ENCODE assay signal across 8 mouse cellular contexts in genomic region chr1:91413898-91414594, GRCm38 (mm10). TPM values are rescaled to one million over a fixed set of nuclear protein-coding genes. Genes with fewer than 3 reads are reported as not detected.
DNase-seq lines count a peak whose midpoint lies in the region; ATAC-seq and TF ChIP-seq lines count a peak whose summit lies in the region.

Gene Hes6 (minus strand): TSS chr1:91414038.

- TF ChIP-seq POLR2A in bone marrow macrophage, adult 2 months (IDR thresholded peaks at IDR 0.05; ENCODE audit: borderline replicate concordance, low read depth, low read length): no peak
- 0 out of 2 replicates have a peak, but pooled peaks have one; percentile 23 for TF ChIP-seq POLR2A in thymus, adult 2 months (IDR thresholded peaks at IDR 0.05; ENCODE audit: control insufficient read depth, extremely low read depth, insufficient read depth, low read length, poor library complexity)

- under 1% methylated on average over 33 of the region's 39 CpGs for WGBS in forebrain, embryonic 10.5 days
- under 1% methylated on average over 37 of the region's 39 CpGs for WGBS in heart, postnatal 0 days
- 0% methylated on average over 38 of the region's 39 CpGs for WGBS in neural tube, embryonic 14.5 days
- WGBS in thymus, adult 2 months: under 1% methylated on average over 39 of the region's 39 CpGs

- peak within 1 kb of the TSS; percentile 77 for H3K9ac ChIP-seq in heart, postnatal 0 days (replicated peaks; ENCODE audit: low read depth, low read length)
- H3K9ac ChIP-seq in neural tube, embryonic 14.5 days (replicated peaks; ENCODE audit: low read depth, low read length): peak within 1 kb of the TSS; percentile 88

- H3K4me2 ChIP-seq in heart, postnatal 0 days (ENCODE audit: low read depth, low read length): peak within 1 kb of the TSS; percentile 95
- peak within 1 kb of the TSS; percentile 98 for H3K4me2 ChIP-seq in neural tube, embryonic 14.5 days (ENCODE audit: low read depth, low read length)

- H3K4me1 ChIP-seq in bone marrow macrophage, adult 2 months (ENCODE audit: control insufficient read depth, insufficient read depth, low read length): peaks cover 6% of the 10 kb centered on the region; the same call in 1 of the 2 replicates
- H3K4me1 ChIP-seq in forebrain, embryonic 10.5 days: peaks cover 55% of the 10 kb centered on the region
- H3K4me1 ChIP-seq in heart, postnatal 0 days (ENCODE audit: control insufficient read depth, insufficient read depth): peaks cover 16% of the 10 kb centered on the region
- peaks cover 19% of the 10 kb centered on the region for H3K4me1 ChIP-seq in neural tube, embryonic 14.5 days (ENCODE audit: control insufficient read depth, insufficient read depth, low read length)
- H3K4me1 ChIP-seq in thymus, adult 2 months (replicated peaks; ENCODE audit: control insufficient read depth, insufficient read depth, low read length): peaks cover 20% of the 10 kb centered on the region

- no peaks in the 10 kb centered on the region for H3K9me3 ChIP-seq in forebrain, embryonic 10.5 days
- no peaks in the 10 kb centered on the region for H3K9me3 ChIP-seq in heart, postnatal 0 days (replicated peaks; ENCODE audit: control insufficient read depth, low read length)
- no peaks in the 10 kb centered on the region for H3K9me3 ChIP-seq in neural tube, embryonic 14.5 days (ENCODE audit: control insufficient read depth, low read length)

- H3K27ac ChIP-seq in bone marrow macrophage, adult 2 months (ENCODE audit: insufficient read depth, low read depth, low read length): peak within 1 kb of the TSS; percentile 34
- H3K27ac ChIP-seq in forebrain, embryonic 10.5 days: peak within 1 kb of the TSS; percentile 97
- H3K27ac ChIP-seq in heart, postnatal 0 days (ENCODE audit: low read depth): peak within 1 kb of the TSS; percentile 93
- H3K27ac ChIP-seq in neural tube, embryonic 14.5 days (ENCODE audit: low read depth, low read length): peak within 1 kb of the TSS; percentile 91
- H3K27ac ChIP-seq in thymus, adult 2 months (ENCODE audit: control insufficient read depth, insufficient read depth, low read length): peak within 1 kb of the TSS; percentile 78

- DNase-seq in CD4-positive, CD25-positive, alpha-beta regulatory T cell, adult 2 months (ENCODE audit: low read depth, low spot score): peak; percentile 48
- DNase-seq in forebrain, embryonic 10.5 days (ENCODE audit: extremely low spot score, low spot score): peak; percentile 87
- DNase-seq in heart, postnatal 0 days (ENCODE audit: low spot score): peak; percentile 90
- peak; percentile 69 to 83 for DNase-seq in kidney, postnatal 36 days
- DNase-seq in lung, adult 18-20 months: peak; percentile 60 to 75
- DNase-seq in thymus, adult 2 months: peak; percentile 56

- TF ChIP-seq EP300 in heart, postnatal 0 days (IDR thresholded peaks at IDR 0.05; ENCODE audit: low read depth): peak; percentile 90

- H3K4me3 ChIP-seq in bone marrow macrophage, adult 2 months (ENCODE audit: insufficient read depth, low read length): peak within 1 kb of the TSS; percentile 76
- peak within 1 kb of the TSS; percentile 80 for H3K4me3 ChIP-seq in forebrain, embryonic 10.5 days
- peak within 1 kb of the TSS; percentile 71 for H3K4me3 ChIP-seq in heart, postnatal 0 days (ENCODE audit: low read depth, low read length)
- H3K4me3 ChIP-seq in neural tube, embryonic 14.5 days (ENCODE audit: low read depth, low read length): peak within 1 kb of the TSS; percentile 84
- peak within 1 kb of the TSS; percentile 81 for H3K4me3 ChIP-seq in thymus, adult 2 months (ENCODE audit: control insufficient read depth, insufficient read depth, low read length)

- TF ChIP-seq CTCF in bone marrow macrophage, adult 2 months (IDR thresholded peaks at IDR 0.05; ENCODE audit: low read depth, low read length): peak; percentile 7; the same call in 1 of the 2 replicates
- no peak for TF ChIP-seq CTCF in heart, postnatal 0 days (IDR thresholded peaks at IDR 0.05; ENCODE audit: low read depth)
- no peak for TF ChIP-seq CTCF in thymus, adult 2 months (IDR thresholded peaks at IDR 0.05; ENCODE audit: borderline replicate concordance, control insufficient read depth, extremely low read depth, insufficient read depth, low read length, poor library complexity)

- peak; percentile 69 for ATAC-seq in heart, postnatal 0 days (ENCODE audit: insufficient read depth, low read depth)
- ATAC-seq in neural tube, embryonic 14.5 days (ENCODE audit: low read depth): peak; percentile 46

- H3K36me3 ChIP-seq in forebrain, embryonic 10.5 days (replicated peaks): peaks cover 13% of the 10 kb centered on the region
- peaks cover 29% of the 10 kb centered on the region for H3K36me3 ChIP-seq in heart, postnatal 0 days (replicated peaks; ENCODE audit: control insufficient read depth, insufficient read depth, low read length)
- peaks cover 5% of the 10 kb centered on the region; the same call in 1 of the 2 replicates for H3K36me3 ChIP-seq in neural tube, embryonic 14.5 days (ENCODE audit: control insufficient read depth, insufficient read depth, low read length)
- no peaks in the 10 kb centered on the region for H3K36me3 ChIP-seq in thymus, adult 2 months (ENCODE audit: control insufficient read depth, insufficient read depth, low read length)

- peaks cover 19% of the 10 kb centered on the region; the same call in 1 of the 2 replicates for H3K27me3 ChIP-seq in forebrain, embryonic 10.5 days (ENCODE audit: poor library complexity, severe bottlenecking)
- H3K27me3 ChIP-seq in heart, postnatal 0 days (ENCODE audit: control insufficient read depth, insufficient read depth, low read length): no peaks in the 10 kb centered on the region
- H3K27me3 ChIP-seq in neural tube, embryonic 14.5 days (ENCODE audit: control insufficient read depth, insufficient read depth, low read length): no peaks in the 10 kb centered on the region
- H3K27me3 ChIP-seq in thymus, adult 2 months (ENCODE audit: control insufficient read depth, insufficient read depth, low read length): no peaks in the 10 kb centered on the region

RNA-seq across cellular contexts. Expression of gene Hes6, which starts in this region (rescaled TPM):
- polyA plus RNA-seq in bone marrow macrophage, adult 2 months (2012; ENCODE audit: insufficient read depth, insufficient read length, missing spikeins): 25.3 and 28.7 TPM in 2 replicates
- 156 and 177 TPM in 2 replicates for polyA plus RNA-seq in forebrain, embryonic 10.5 days (2016; fragmentation: Nextera tagmentation; extraction: Ambion mirVana)
- 81.4 and 82.5 TPM in 2 replicates for total RNA-seq in heart, postnatal 0 days (2014; rRNA removed; ENCODE audit: low replicate concordance)
- 61.0 and 64.3 TPM in 2 replicates for polyA plus RNA-seq in heart, postnatal 0 days (2015; fragmentation: Nextera tagmentation; extraction: Ambion mirVana)
- 100 and 101 TPM in 2 replicates for polyA plus RNA-seq in neural tube, embryonic 14.5 days (2014; fragmentation: Nextera tagmentation; extraction: Ambion mirVana)
- polyA plus RNA-seq in thymus, adult 2 months (2012; rRNA removed): 200 and 203 TPM in 2 replicates

Comparison
In these comparisons a context has a peak if more than half of its experiments do, and no peak if none do; other contexts are left out.
1. Peak in every context shown above with its lines: DNase-seq, ATAC-seq, H3K4me3 ChIP-seq and H3K27ac ChIP-seq.
2. H3K27ac ChIP-seq: peak in every context shown above with its lines; median percentile 97 in forebrain, embryonic 10.5 days; 93 in heart, postnatal 0 days; 91 in neural tube, embryonic 14.5 days; 78 in thymus, adult 2 months; 34 in bone marrow macrophage, adult 2 months.